Comparison of ENCODE assay signal across 8 mouse cellular contexts in genomic region chr1:126492206-126493071, GRCm38 (mm10).
A peak's percentile ranks its signal among the peaks of the same experiment; 100 is the strongest.
DNase-seq lines count a peak whose midpoint lies in the region; ATAC-seq and TF ChIP-seq lines count a peak whose summit lies in the region.

No protein-coding gene starts in this region.

- no peak for TF ChIP-seq EP300 in heart, postnatal 0 days (IDR thresholded peaks at IDR 0.05; ENCODE audit: low read depth)

- WGBS in heart, postnatal 0 days = 8% methylated on average over 35 of the region's 35 CpGs
- 7% methylated on average over 32 of the region's 35 CpGs for WGBS in limb, embryonic 13.5 days
- 3% methylated on average over 35 of the region's 35 CpGs for whole genome bisulfite sequencing in midbrain, postnatal 0 days

- no peaks in the 10 kb centered on the region for H3K27me3 ChIP-seq in heart, postnatal 0 days (ENCODE audit: control insufficient read depth, insufficient read depth, low read length)
- H3K27me3 ChIP-seq in limb, embryonic 13.5 days = 0 out of 2 replicates have a peak, but pooled peaks cover 5% of the 10 kb centered on the region
- H3K27me3 ChIP-seq in midbrain, postnatal 0 days (ENCODE audit: insufficient read depth, low read length) = no peaks in the 10 kb centered on the region

- H3K9me3 ChIP-seq in heart, postnatal 0 days (replicated peaks; ENCODE audit: control insufficient read depth, low read length) = no peaks in the 10 kb centered on the region
- no peaks in the 10 kb centered on the region for H3K9me3 ChIP-seq in limb, embryonic 13.5 days
- no peaks in the 10 kb centered on the region for H3K9me3 ChIP-seq in midbrain, postnatal 0 days (ENCODE audit: low read length)

- H3K36me3 ChIP-seq in heart, postnatal 0 days (replicated peaks; ENCODE audit: control insufficient read depth, insufficient read depth, low read length) = no peaks in the 10 kb centered on the region
- no peaks in the 10 kb centered on the region for H3K36me3 ChIP-seq in limb, embryonic 13.5 days
- H3K36me3 ChIP-seq in midbrain, postnatal 0 days (ENCODE audit: insufficient read depth, low read length) = no peaks in the 10 kb centered on the region

- peak overlapping the region; percentile 91 for H3K4me2 ChIP-seq in heart, postnatal 0 days (ENCODE audit: low read depth, low read length)
- peak overlapping the region; percentile 96 for H3K4me2 ChIP-seq in limb, embryonic 13.5 days (replicated peaks)
- H3K4me2 ChIP-seq in midbrain, postnatal 0 days (ENCODE audit: low read depth, low read length, poor library complexity, severe bottlenecking) = peak overlapping the region; percentile 92

- ATAC-seq in heart, postnatal 0 days (ENCODE audit: insufficient read depth, low read depth) = peak; percentile 62
- ATAC-seq in limb, embryonic 13.5 days (ENCODE audit: low FRiP score, low read depth) = peak; percentile 52
- peak; percentile 60 for ATAC-seq in midbrain, postnatal 0 days (ENCODE audit: low FRiP score)
- no peak for ATAC-seq in activated CD4-positive, CD25-positive, alpha-beta regulatory T cell, adult 4 months
- no peak for ATAC-seq in erythroblast, adult 5-6 weeks (replicated peaks; ENCODE audit: low FRiP score, poor library complexity, severe bottlenecking)

- peak; percentile 30; the same call in 1 of the 2 replicates for TF ChIP-seq CTCF in heart, postnatal 0 days (IDR thresholded peaks at IDR 0.05; ENCODE audit: low read depth)
- peak; percentile 32; the same call in 1 of the 2 replicates for TF ChIP-seq CTCF in midbrain, postnatal 0 days (IDR thresholded peaks at IDR 0.05)

- no peak overlapping the region for H3K27ac ChIP-seq in heart, postnatal 0 days (ENCODE audit: low read depth)
- no peak overlapping the region for H3K27ac ChIP-seq in limb, embryonic 13.5 days
- H3K27ac ChIP-seq in midbrain, postnatal 0 days (ENCODE audit: low read depth, low read length) = no peak overlapping the region

- peak overlapping the region; percentile 18 for H3K9ac ChIP-seq in heart, postnatal 0 days (replicated peaks; ENCODE audit: low read depth, low read length)
- peak overlapping the region; percentile 76 for H3K9ac ChIP-seq in limb, embryonic 13.5 days
- H3K9ac ChIP-seq in midbrain, postnatal 0 days (replicated peaks; ENCODE audit: low read length, poor library complexity, severe bottlenecking) = peak overlapping the region; percentile 70

- peaks cover 8% of the 10 kb centered on the region for H3K4me1 ChIP-seq in heart, postnatal 0 days (ENCODE audit: control insufficient read depth, insufficient read depth)
- H3K4me1 ChIP-seq in limb, embryonic 13.5 days = peaks cover 12% of the 10 kb centered on the region
- peaks cover 15% of the 10 kb centered on the region; the same call in 1 of the 2 replicates for H3K4me1 ChIP-seq in midbrain, postnatal 0 days (ENCODE audit: insufficient read depth, low read length)

- peak; percentile 15 for DNase-seq in right cerebral cortex, postnatal 14 days
- no peak for DNase-seq in right cerebral cortex, adult 18-20 months
- peak; percentile 11 for DNase-seq in embryo, embryonic 11.5 days (ENCODE audit: low read depth, low spot score)
- peak; percentile 15 for DNase-seq in heart, postnatal 0 days (ENCODE audit: low spot score)
- peak; percentile 48 for DNase-seq in midbrain, postnatal 0 days (ENCODE audit: low spot score)

- peak overlapping the region; percentile 47 for H3K4me3 ChIP-seq in heart, postnatal 0 days (ENCODE audit: low read depth, low read length)
- H3K4me3 ChIP-seq in limb, embryonic 13.5 days = peak overlapping the region; percentile 53
- H3K4me3 ChIP-seq in midbrain, postnatal 0 days (ENCODE audit: low read depth, low read length) = peak overlapping the region; percentile 55

Comparison
In these comparisons a context has a peak if more than half of its experiments do, and no peak if none do; other contexts are left out.
1. ATAC-seq: peak in heart, postnatal 0 days (single experiment), limb, embryonic 13.5 days (single experiment) and midbrain, postnatal 0 days (single experiment); none in activated CD4-positive, CD25-positive, alpha-beta regulatory T cell, adult 4 months (single experiment) and erythroblast, adult 5-6 weeks (single experiment).
2. H3K9ac ChIP-seq: peak in every context shown above with its lines; median percentile 76 in limb, embryonic 13.5 days; 70 in midbrain, postnatal 0 days; 18 in heart, postnatal 0 days.
3. Peak in every context shown above with its lines, with median percentiles within 50 percentile points of each other: H3K4me2 ChIP-seq and H3K4me3 ChIP-seq.